Mouse (Mus musculus) lung, postnatal 0 days (tissue): ENCODE data around the gene Spock1.

Experiments
- CTCF ChIP-seq: IDR thresholded peaks from 2 replicates; pipeline ENCODE4 v1.5.1; 2016; ENCODE audit warnings: antibody characterized with exemption, mild to moderate bottlenecking
- EP300 ChIP-seq: IDR thresholded peaks from 2 replicates; pipeline ENCODE4 v1.6.1; 2016; ENCODE audit warnings: antibody characterized with exemption, mild to moderate bottlenecking, control low read depth

GRCm38 (mm10) chr13:57830896-57831295 is 77.2 kb downstream of the Spock1 start:
- TF ChIP-seq CTCF (no peak), EP300 (no peak)
